Mouse (Mus musculus): ENCODE results near the gene Lrrc18. TPM values are rescaled to one million over a fixed set of nuclear protein-coding genes. Genes with fewer than 3 reads are reported as not detected.

Lrrc18 gene
- polyA plus RNA-seq, 1 experiment, result 0.22 TPM

- no peak overlapping the region for H3K27ac ChIP-seq (ENCODE audit: insufficient read depth, low read depth, low read length)
- H3K4me3 ChIP-seq (ENCODE audit: low read depth, low read length), result no peak overlapping the region
- no peaks in the 10 kb centered on the region for H3K36me3 ChIP-seq (ENCODE audit: control insufficient read depth, insufficient read depth, low read length)
- H3K27me3 ChIP-seq (ENCODE audit: control insufficient read depth, insufficient read depth, low read length), result no peaks in the 10 kb centered on the region
- WGBS, result 66% methylated on average over 9 of the region's 9 CpGs
- TF ChIP-seq POLR2A (IDR thresholded peaks at IDR 0.05; ENCODE audit: low read depth, low read length) (no peak), CTCF (IDR thresholded peaks at IDR 0.05; ENCODE audit: extremely low read depth, insufficient read length, insufficient replicate concordance, low read depth, low read length) (no peak)
- no peaks in the 10 kb centered on the region for H3K4me1 ChIP-seq (ENCODE audit: control insufficient read depth, insufficient read depth, insufficient read length, low read length)
Observed at GRCm38 (mm10) chr14:32970700-32971099, 20.5 kb upstream of the Lrrc18 start.

GRCm38 (mm10) chr14:32984176-32984738, 6.9 kb upstream of the Lrrc18 start:
- TF ChIP-seq CTCF (IDR thresholded peaks at IDR 0.05; ENCODE audit: extremely low read depth, insufficient read length, insufficient replicate concordance, low read depth, low read length) (no peak), POLR2A (IDR thresholded peaks at IDR 0.05; ENCODE audit: low read depth, low read length) (no peak)
- Histone ChIP-seq H3K27me3 (ENCODE audit: control insufficient read depth, insufficient read depth, low read length) (no peaks in the 10 kb centered on the region), H3K4me3 (ENCODE audit: low read depth, low read length) (no peak overlapping the region), H3K27ac (ENCODE audit: insufficient read depth, low read depth, low read length) (no peak overlapping the region), H3K36me3 (ENCODE audit: control insufficient read depth, insufficient read depth, low read length) (no peaks in the 10 kb centered on the region), H3K4me1 (ENCODE audit: control insufficient read depth, insufficient read depth, insufficient read length, low read length) (no peaks in the 10 kb centered on the region; the same call in 1 of the 2 replicates)
- 60% methylated on average over 6 of the region's 6 CpGs for WGBS

GRCm38 (mm10) chr14:32986659-32987058, 4.5 kb upstream of the Lrrc18 start:
- H3K36me3 ChIP-seq (ENCODE audit: control insufficient read depth, insufficient read depth, low read length), result no peaks in the 10 kb centered on the region
- no peaks in the 10 kb centered on the region for H3K27me3 ChIP-seq (ENCODE audit: control insufficient read depth, insufficient read depth, low read length)
- no peaks in the 10 kb centered on the region; the same call in 1 of the 2 replicates for H3K4me1 ChIP-seq (ENCODE audit: control insufficient read depth, insufficient read depth, insufficient read length, low read length)
- 29% methylated on average over 4 of the region's 4 CpGs for WGBS
- H3K27ac ChIP-seq (ENCODE audit: insufficient read depth, low read depth, low read length), result no peak overlapping the region
- no peak overlapping the region for H3K4me3 ChIP-seq (ENCODE audit: low read depth, low read length)
- TF ChIP-seq CTCF (IDR thresholded peaks at IDR 0.05; ENCODE audit: extremely low read depth, insufficient read length, insufficient replicate concordance, low read depth, low read length) (no peak), POLR2A (IDR thresholded peaks at IDR 0.05; ENCODE audit: low read depth, low read length) (no peak)

- H3K4me1 ChIP-seq (ENCODE audit: control insufficient read depth, insufficient read depth, insufficient read length, low read length), result peaks cover 3% of the 10 kb centered on the region; the same call in 1 of the 2 replicates
- 13% methylated on average over 10 of the region's 10 CpGs for WGBS
- H3K27me3 ChIP-seq (ENCODE audit: control insufficient read depth, insufficient read depth, low read length), result no peaks in the 10 kb centered on the region
- no peak for TF ChIP-seq CTCF (IDR thresholded peaks at IDR 0.05; ENCODE audit: extremely low read depth, insufficient read length, insufficient replicate concordance, low read depth, low read length)
- TF ChIP-seq POLR2A (IDR thresholded peaks at IDR 0.05; ENCODE audit: low read depth, low read length), result no peak
- peak overlapping the region; percentile 14; the same call in 1 of the 2 replicates for H3K4me3 ChIP-seq (ENCODE audit: low read depth, low read length)
- no peak overlapping the region for H3K27ac ChIP-seq (ENCODE audit: insufficient read depth, low read depth, low read length)
- H3K36me3 ChIP-seq (ENCODE audit: control insufficient read depth, insufficient read depth, low read length), result no peaks in the 10 kb centered on the region
Observed at GRCm38 (mm10) chr14:32994954-32995636, 3.9 kb downstream of the Lrrc18 start.

- WGBS, result 63% methylated on average over 10 of the region's 10 CpGs
- Histone ChIP-seq H3K4me3 (ENCODE audit: low read depth, low read length) (no peak overlapping the region), H3K27me3 (ENCODE audit: control insufficient read depth, insufficient read depth, low read length) (no peaks in the 10 kb centered on the region), H3K4me1 (ENCODE audit: control insufficient read depth, insufficient read depth, insufficient read length, low read length) (peaks cover 3% of the 10 kb centered on the region; the same call in 1 of the 2 replicates), H3K36me3 (ENCODE audit: control insufficient read depth, insufficient read depth, low read length) (no peaks in the 10 kb centered on the region), H3K27ac (ENCODE audit: insufficient read depth, low read depth, low read length) (no peak overlapping the region)
- TF ChIP-seq POLR2A (IDR thresholded peaks at IDR 0.05; ENCODE audit: low read depth, low read length), result no peak
- no peak for TF ChIP-seq CTCF (IDR thresholded peaks at IDR 0.05; ENCODE audit: extremely low read depth, insufficient read length, insufficient replicate concordance, low read depth, low read length)
Observed at GRCm38 (mm10) chr14:32999511-32999910, 8.3 kb downstream of the Lrrc18 start.

GRCm38 (mm10) chr14:33000112-33000979, 9.2 kb downstream of the Lrrc18 start:
- H3K4me3 ChIP-seq (ENCODE audit: low read depth, low read length), result no peak overlapping the region
- TF ChIP-seq CTCF (IDR thresholded peaks at IDR 0.05; ENCODE audit: extremely low read depth, insufficient read length, insufficient replicate concordance, low read depth, low read length) (no peak), POLR2A (IDR thresholded peaks at IDR 0.05; ENCODE audit: low read depth, low read length) (no peak)
- H3K27ac ChIP-seq (ENCODE audit: insufficient read depth, low read depth, low read length), result no peak overlapping the region
- H3K27me3 ChIP-seq (ENCODE audit: control insufficient read depth, insufficient read depth, low read length), result no peaks in the 10 kb centered on the region
- WGBS, result 44% methylated on average over 8 of the region's 8 CpGs
- H3K36me3 ChIP-seq (ENCODE audit: control insufficient read depth, insufficient read depth, low read length), result no peaks in the 10 kb centered on the region
- H3K4me1 ChIP-seq (ENCODE audit: control insufficient read depth, insufficient read depth, insufficient read length, low read length), result peaks cover 1% of the 10 kb centered on the region; the same call in 1 of the 2 replicates

- H3K4me3 ChIP-seq (ENCODE audit: low read depth, low read length), result no peak overlapping the region
- TF ChIP-seq POLR2A (IDR thresholded peaks at IDR 0.05; ENCODE audit: low read depth, low read length) (no peak), CTCF (IDR thresholded peaks at IDR 0.05; ENCODE audit: extremely low read depth, insufficient read length, insufficient replicate concordance, low read depth, low read length) (no peak)
- H3K27ac ChIP-seq (ENCODE audit: insufficient read depth, low read depth, low read length), result no peak overlapping the region
- H3K36me3 ChIP-seq (ENCODE audit: control insufficient read depth, insufficient read depth, low read length), result no peaks in the 10 kb centered on the region
- no peaks in the 10 kb centered on the region for H3K27me3 ChIP-seq (ENCODE audit: control insufficient read depth, insufficient read depth, low read length)
- 100% methylated on average over 1 of the region's 1 CpGs for WGBS
- H3K4me1 ChIP-seq (ENCODE audit: control insufficient read depth, insufficient read depth, insufficient read length, low read length), result no peaks in the 10 kb centered on the region
Observed at GRCm38 (mm10) chr14:33005114-33005513, 13.9 kb downstream of the Lrrc18 start.
